Mouse (Mus musculus) hindbrain, embryonic 16.5 days (tissue): ENCODE data around the gene Gfpt2. TPM values are rescaled to one million over a fixed set of nuclear protein-coding genes. Genes with fewer than 3 reads are reported as not detected.

Experiments
- ATAC-seq: fragments of 200-750 bp; cut with Nextera tagmentation; 2 replicates; pipeline ENCODE4 v1.8.0; 2017; ENCODE audit warnings: moderate TSS enrichment, moderate library complexity
- H3K27ac ChIP-seq: fragments of 300-500 bp; sonication (generic); 2 replicates; pipeline ENCODE4 v1.5.1; 2014; ENCODE audit warnings: low read depth, mild to moderate bottlenecking, control low read depth, low read length, moderate library complexity
- H3K27me3 ChIP-seq: fragments of 300-500 bp; sonication (generic); replicated peaks from 2 replicates; pipeline ENCODE4 v1.6.1; 2014; ENCODE audit warnings: low read length; ENCODE audit not compliant: control insufficient read depth, insufficient read depth
- H3K36me3 ChIP-seq: fragments of 300-500 bp; sonication (generic); 2 replicates; pipeline ENCODE4 v1.6.1; 2014; ENCODE audit warnings: mild to moderate bottlenecking, low read length, moderate library complexity, mixed read lengths; ENCODE audit not compliant: control insufficient read depth, insufficient read depth
- H3K4me1 ChIP-seq: fragments of 300-500 bp; sonication (generic); 2 replicates; pipeline ENCODE4 v1.6.1; 2014; ENCODE audit warnings: low read depth, low read length; ENCODE audit not compliant: control insufficient read depth, insufficient read depth
- H3K4me2 ChIP-seq: fragments of 300-500 bp; sonication (generic); 2 replicates; pipeline ENCODE4 v1.6.1; 2014; ENCODE audit warnings: mild to moderate bottlenecking, low read length, control low read depth, moderate library complexity
- H3K4me3 ChIP-seq: fragments of 300-500 bp; sonication (generic); 2 replicates; pipeline ENCODE4 v1.5.1; 2014; ENCODE audit warnings: mild to moderate bottlenecking, low read length, control low read depth, moderate library complexity
- H3K9ac ChIP-seq: fragments of 300-500 bp; sonication (generic); 2 replicates; pipeline ENCODE4 v1.6.1; 2014; ENCODE audit warnings: low read depth, mild to moderate bottlenecking, control low read depth, low read length, moderate library complexity
- H3K9me3 ChIP-seq: fragments of 300-500 bp; sonication (generic); 2 replicates; pipeline ENCODE4 v1.6.1; 2014; ENCODE audit warnings: mild to moderate bottlenecking, low read length, moderate library complexity; ENCODE audit not compliant: control insufficient read depth
- WGBS: fragments of 180-500 bp; shearing (Covaris S2); extraction: QIAGEN DNeasy Blood & Tissue Kit; methylation state at CpG from one replicate; pipeline ENCODE4 v1.1.7; 2014; 5-methylcytosine and 5-hydroxymethylcytosine counted together
- microRNA-seq: library from miRNA; unstranded; fragments of <30 nt; microRNA quantifications from one replicate; pipeline ENCODE4, GENCODE M21; 2017
- polyA plus RNA-seq: library from polyadenylated mRNA; unstranded; fragments of >200 nt; fragmentation: Nextera tagmentation; extraction: Ambion mirVana; gene quantifications from 2 replicates; pipeline ENCODE4 v1.2.1, GENCODE M21; 2015

Gfpt2 gene
- polyA plus RNA-seq, 1 experiment from 2014 or later = 6.3 TPM

DNA sequence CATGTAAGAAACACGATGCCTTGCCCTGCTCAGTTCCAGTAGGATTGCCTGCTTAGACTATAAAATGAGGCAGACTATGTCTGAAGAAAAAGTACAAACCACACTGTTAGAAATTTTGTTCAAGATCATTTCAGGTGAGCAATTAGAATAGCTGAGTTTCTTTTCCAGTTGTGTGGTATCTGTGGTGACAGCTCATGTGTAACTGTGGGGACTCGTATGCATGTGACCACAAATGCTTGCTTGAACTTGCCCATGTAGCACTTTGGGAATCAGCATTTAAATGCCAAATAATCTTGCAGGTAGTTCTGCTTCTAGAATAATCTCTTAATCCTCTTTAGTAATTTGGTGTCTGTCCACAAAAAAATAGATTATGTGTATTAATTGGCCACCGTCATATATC lies 89.4 kb downstream of the Gfpt2 start:
- H3K4me3 ChIP-seq = no peak overlapping the region
- ATAC-seq = no peak
- no peaks in the 10 kb centered on the region for H3K9me3 ChIP-seq
- no peaks in the 10 kb centered on the region for H3K4me1 ChIP-seq
- H3K27me3 ChIP-seq = no peaks in the 10 kb centered on the region
- 90% methylated on average over 3 of the region's 3 CpGs for WGBS
- no peak overlapping the region for H3K9ac ChIP-seq
- no peak overlapping the region for H3K27ac ChIP-seq
- no peak overlapping the region for H3K4me2 ChIP-seq
- H3K36me3 ChIP-seq = peaks cover 12% of the 10 kb centered on the region

Small RNAs within 50 kb of the gene (microRNA-seq; reads per million reads assigned to microRNA genes)
- gene Gm23813 = not detected

Other genes with a start within 250 kb of the Gfpt2 start
- not detected in 2 replicates for gene Olfr1380, start 237.3 kb upstream of the Gfpt2 start, polyA plus RNA-seq
- gene Flt4, start 184.9 kb upstream of the Gfpt2 start, polyA plus RNA-seq = 1.5 and 1.9 TPM in 2 replicates
- not detected in 2 replicates for gene Scgb3a1, start 130.6 kb upstream of the Gfpt2 start, polyA plus RNA-seq
- 30.1 and 36.1 TPM in 2 replicates for gene Cnot6, start 81.5 kb upstream of the Gfpt2 start, polyA plus RNA-seq
- gene Mapk9, start 52.6 kb downstream of the Gfpt2 start, polyA plus RNA-seq = 69.0 and 69.9 TPM in 2 replicates
- gene Rasgef1c, start 107.7 kb downstream of the Gfpt2 start, polyA plus RNA-seq = 34.7 and 36.5 TPM in 2 replicates
- 32.6 and 46.6 TPM in 2 replicates for gene Rnf130, start 231.2 kb downstream of the Gfpt2 start, polyA plus RNA-seq